Mouse (Mus musculus): ENCODE data around the gene Gm11937. TPM values are rescaled to one million over a fixed set of nuclear protein-coding genes. Genes with fewer than 3 reads are reported as not detected.
"Not testable (repeated sequence)": the region's sequence is repeated elsewhere in the genome, so short reads cannot be mapped to it uniquely, and the experiment has no call there.

Gm11937 gene
- polyA plus RNA-seq, 1 experiment from 2014 or later = not detected

- no peak for DNase-seq (ENCODE audit: low spot score)
- H3K4me1 ChIP-seq (replicated peaks; ENCODE audit: control insufficient read depth, insufficient read depth, low read length) = no peaks in the 10 kb centered on the region
- no peaks in the 10 kb centered on the region for H3K27me3 ChIP-seq (ENCODE audit: control insufficient read depth, insufficient read depth, low read length)
- H3K36me3 ChIP-seq (ENCODE audit: control insufficient read depth, insufficient read depth, low read length) = no peaks in the 10 kb centered on the region
- H3K4me3 ChIP-seq (ENCODE audit: low read depth, low read length) = no peak overlapping the region
- no peak overlapping the region for H3K9ac ChIP-seq (ENCODE audit: low read depth, low read length)
- H3K9me3 ChIP-seq (ENCODE audit: control insufficient read depth, low read length) = no peaks in the 10 kb centered on the region
- 90% methylated on average over 1 of the region's 1 CpGs for WGBS
- no peak overlapping the region for H3K27ac ChIP-seq (ENCODE audit: low read depth, low read length)
- ATAC-seq (ENCODE audit: low FRiP score) = no peak
- H3K4me2 ChIP-seq (replicated peaks; ENCODE audit: low read depth, low read length) = no peak overlapping the region
Measured at GRCm38 (mm10) chr11:99637086-99637485, 27.1 kb upstream of the Gm11937 start.

DNA sequence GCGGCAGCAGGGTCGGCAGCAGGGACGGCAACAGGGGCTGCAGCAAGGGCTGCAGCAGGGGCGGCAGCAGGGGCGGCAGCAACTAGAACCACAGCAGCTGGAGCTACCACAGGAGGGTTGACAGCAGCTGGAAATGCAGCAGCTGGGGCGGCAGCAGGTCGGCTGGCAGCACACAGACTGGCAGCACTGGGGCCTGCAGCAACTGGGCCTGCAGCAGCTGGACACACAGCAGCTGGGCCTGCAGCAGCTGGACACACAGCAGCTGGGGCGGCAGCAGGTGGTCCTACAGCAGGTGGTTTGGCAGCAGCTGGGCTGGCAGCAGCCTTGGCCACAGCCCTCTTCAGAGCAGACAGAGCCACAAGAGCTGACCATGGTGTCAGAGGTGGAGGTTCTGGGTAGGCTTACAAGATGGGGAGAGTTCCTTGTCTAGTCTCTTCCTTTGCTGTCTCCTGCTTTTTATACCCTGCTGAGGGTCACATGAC is 24.7 kb upstream of the Gm11937 start, which contains the start of gene Krtap4-2:
TSS of gene Krtap4-2 (minus strand) at position 432 of the 482 bp plus-strand sequence.
- Histone ChIP-seq H3K36me3 (ENCODE audit: control insufficient read depth, insufficient read depth, low read length) (no peaks in the 10 kb centered on the region), H3K4me3 (ENCODE audit: low read depth, low read length) (no peak within 1 kb of the TSS), H3K9me3 (ENCODE audit: control insufficient read depth, low read length) (no peaks in the 10 kb centered on the region), H3K4me1 (replicated peaks; ENCODE audit: control insufficient read depth, insufficient read depth, low read length) (no peaks in the 10 kb centered on the region), H3K27ac (ENCODE audit: low read depth, low read length) (no peak within 1 kb of the TSS), H3K4me2 (replicated peaks; ENCODE audit: low read depth, low read length) (no peak within 1 kb of the TSS), H3K9ac (ENCODE audit: low read depth, low read length) (no peak within 1 kb of the TSS), H3K27me3 (ENCODE audit: control insufficient read depth, insufficient read depth, low read length) (no peaks in the 10 kb centered on the region)
- 43% methylated on average over 8 of the region's 8 CpGs for WGBS
- ATAC-seq (ENCODE audit: low FRiP score) (no peak), DNase-seq (ENCODE audit: low spot score) (no peak)

GRCm38 (mm10) chr11:99633293-99633692 is 23.3 kb upstream of the Gm11937 start:
- 88% methylated on average over 2 of the region's 2 CpGs for WGBS
- ATAC-seq (ENCODE audit: low FRiP score) = no peak

DNA sequence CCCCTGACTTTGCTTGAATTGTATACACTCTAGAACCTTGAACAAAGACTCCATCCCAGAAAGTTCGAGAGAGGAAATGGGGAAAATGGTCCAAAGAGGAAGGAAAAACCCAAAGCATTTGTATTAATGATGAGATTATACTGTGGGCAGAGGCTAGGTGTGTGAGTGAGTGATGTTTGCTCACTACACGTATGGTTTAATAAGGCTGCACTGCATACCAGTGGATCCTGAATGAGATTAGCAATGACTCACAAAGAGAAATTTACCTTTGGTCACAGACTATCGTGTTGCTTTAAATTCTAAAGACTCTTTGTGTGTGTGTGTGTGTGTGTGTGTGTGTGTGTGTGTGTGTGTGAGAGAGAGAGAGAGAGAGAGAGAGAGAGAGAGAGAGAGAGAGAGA is 20.9 kb upstream of the Gm11937 start:
- no peak overlapping the region for H3K9ac ChIP-seq (ENCODE audit: low read depth, low read length)
- no peak for ATAC-seq (ENCODE audit: low FRiP score)
- no peaks in the 10 kb centered on the region for H3K27me3 ChIP-seq (ENCODE audit: control insufficient read depth, insufficient read depth, low read length)
- WGBS = 79% methylated on average over 3 of the region's 3 CpGs
- H3K4me3 ChIP-seq (ENCODE audit: low read depth, low read length) = no peak overlapping the region
- no peak for DNase-seq (ENCODE audit: low spot score)
- no peaks in the 10 kb centered on the region for H3K4me1 ChIP-seq (replicated peaks; ENCODE audit: control insufficient read depth, insufficient read depth, low read length)
- no peaks in the 10 kb centered on the region for H3K36me3 ChIP-seq (ENCODE audit: control insufficient read depth, insufficient read depth, low read length)
- H3K4me2 ChIP-seq (replicated peaks; ENCODE audit: low read depth, low read length) = no peak overlapping the region
- no peaks in the 10 kb centered on the region for H3K9me3 ChIP-seq (ENCODE audit: control insufficient read depth, low read length)
- H3K27ac ChIP-seq (ENCODE audit: low read depth, low read length) = no peak overlapping the region

More at GRCm38 (mm10) chr11:99633293-99633692, 23.3 kb upstream of the Gm11937 start:
- Histone ChIP-seq H3K27ac (ENCODE audit: low read depth, low read length) (no peak overlapping the region), H3K9ac (ENCODE audit: low read depth, low read length) (no peak overlapping the region), H3K9me3 (ENCODE audit: control insufficient read depth, low read length) (no peaks in the 10 kb centered on the region), H3K4me3 (ENCODE audit: low read depth, low read length) (no peak overlapping the region), H3K27me3 (ENCODE audit: control insufficient read depth, insufficient read depth, low read length) (no peaks in the 10 kb centered on the region), H3K4me2 (replicated peaks; ENCODE audit: low read depth, low read length) (no peak overlapping the region), H3K4me1 (replicated peaks; ENCODE audit: control insufficient read depth, insufficient read depth, low read length) (no peaks in the 10 kb centered on the region), H3K36me3 (ENCODE audit: control insufficient read depth, insufficient read depth, low read length) (no peaks in the 10 kb centered on the region)
- no peak for DNase-seq (ENCODE audit: low spot score)

GRCm38 (mm10) chr11:99628138-99628537 is 18.1 kb upstream of the Gm11937 start, which contains the start of gene Krtap4-1:
Gene Krtap4-1, minus strand, starts transcription at chr11:99628238.
- ATAC-seq (ENCODE audit: low FRiP score) (no peak), DNase-seq (ENCODE audit: low spot score) (no peak)
- Histone ChIP-seq H3K4me1 (replicated peaks; ENCODE audit: control insufficient read depth, insufficient read depth, low read length) (no peaks in the 10 kb centered on the region), H3K4me2 (replicated peaks; ENCODE audit: low read depth, low read length) (no peak within 1 kb of the TSS), H3K9ac (ENCODE audit: low read depth, low read length) (no peak within 1 kb of the TSS), H3K4me3 (ENCODE audit: low read depth, low read length) (no peak within 1 kb of the TSS), H3K27ac (ENCODE audit: low read depth, low read length) (no peak within 1 kb of the TSS), H3K27me3 (ENCODE audit: control insufficient read depth, insufficient read depth, low read length) (no peaks in the 10 kb centered on the region), H3K36me3 (ENCODE audit: control insufficient read depth, insufficient read depth, low read length) (no peaks in the 10 kb centered on the region), H3K9me3 (ENCODE audit: control insufficient read depth, low read length) (no peaks in the 10 kb centered on the region)
- 85% methylated on average over 4 of the region's 4 CpGs for WGBS

- Histone ChIP-seq H3K27ac (ENCODE audit: low read depth, low read length) (no peak within 1 kb of the TSS), H3K4me1 (replicated peaks; ENCODE audit: control insufficient read depth, insufficient read depth, low read length) (no peaks in the 10 kb centered on the region), H3K4me2 (replicated peaks; ENCODE audit: low read depth, low read length) (no peak within 1 kb of the TSS), H3K9me3 (ENCODE audit: control insufficient read depth, low read length) (no peaks in the 10 kb centered on the region), H3K36me3 (ENCODE audit: control insufficient read depth, insufficient read depth, low read length) (no peaks in the 10 kb centered on the region), H3K27me3 (ENCODE audit: control insufficient read depth, insufficient read depth, low read length) (no peaks in the 10 kb centered on the region), H3K9ac (ENCODE audit: low read depth, low read length) (no peak within 1 kb of the TSS), H3K4me3 (ENCODE audit: low read depth, low read length) (no peak within 1 kb of the TSS)
- ATAC-seq (ENCODE audit: low FRiP score) (no peak), DNase-seq (ENCODE audit: low spot score) (no peak)
- WGBS = 91% methylated on average over 2 of the region's 2 CpGs
Measured at GRCm38 (mm10) chr11:99620335-99620734, 10.3 kb upstream of the Gm11937 start, which contains the start of gene Gm11562. Gene Gm11562, minus strand, starts transcription at chr11:99620435.

- Histone ChIP-seq H3K27ac (ENCODE audit: low read depth, low read length) (no peak within 1 kb of the TSS), H3K9me3 (ENCODE audit: control insufficient read depth, low read length) (no peaks in the 10 kb centered on the region), H3K4me2 (replicated peaks; ENCODE audit: low read depth, low read length) (no peak within 1 kb of the TSS), H3K9ac (ENCODE audit: low read depth, low read length) (no peak within 1 kb of the TSS), H3K36me3 (ENCODE audit: control insufficient read depth, insufficient read depth, low read length) (no peaks in the 10 kb centered on the region), H3K4me3 (ENCODE audit: low read depth, low read length) (no peak within 1 kb of the TSS), H3K4me1 (replicated peaks; ENCODE audit: control insufficient read depth, insufficient read depth, low read length) (no peaks in the 10 kb centered on the region), H3K27me3 (ENCODE audit: control insufficient read depth, insufficient read depth, low read length) (no peaks in the 10 kb centered on the region)
- DNase-seq (ENCODE audit: low spot score) (no peak), ATAC-seq (ENCODE audit: low FRiP score) (no peak)
- 74% methylated on average over 3 of the region's 3 CpGs for WGBS
Measured at GRCm38 (mm10) chr11:99614796-99615363, 4.9 kb upstream of the Gm11937 start, which contains the start of gene Krtap2-4. Gene Krtap2-4, minus strand, starts transcription at chr11:99614846.

DNA sequence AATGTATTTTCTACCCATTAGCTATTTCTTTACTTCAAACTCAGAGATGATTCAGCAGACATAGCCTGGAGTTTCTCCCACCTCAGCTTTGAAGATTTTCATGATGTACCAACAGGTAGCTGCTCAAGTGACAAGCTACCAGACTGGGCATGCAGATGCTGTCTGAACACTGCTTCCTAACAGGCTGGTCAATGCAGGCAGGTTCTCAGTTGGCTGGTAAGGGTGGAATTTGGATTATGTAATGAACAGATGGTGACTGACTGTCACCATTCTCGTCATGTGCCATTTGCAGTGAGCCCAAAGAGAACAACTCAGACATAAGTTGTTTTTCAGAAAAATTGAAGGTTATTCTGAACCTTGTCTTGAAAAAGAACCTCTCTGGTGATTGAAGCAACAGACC is 863 bp downstream of the Gm11937 start:
- Histone ChIP-seq H3K27ac (ENCODE audit: low read depth, low read length) (no peak overlapping the region), H3K4me1 (replicated peaks; ENCODE audit: control insufficient read depth, insufficient read depth, low read length) (no peaks in the 10 kb centered on the region), H3K9ac (ENCODE audit: low read depth, low read length) (no peak overlapping the region), H3K4me2 (replicated peaks; ENCODE audit: low read depth, low read length) (no peak overlapping the region), H3K4me3 (ENCODE audit: low read depth, low read length) (no peak overlapping the region), H3K36me3 (ENCODE audit: control insufficient read depth, insufficient read depth, low read length) (no peaks in the 10 kb centered on the region), H3K9me3 (ENCODE audit: control insufficient read depth, low read length) (no peaks in the 10 kb centered on the region), H3K27me3 (ENCODE audit: control insufficient read depth, insufficient read depth, low read length) (no peaks in the 10 kb centered on the region)
- no peak for ATAC-seq (ENCODE audit: low FRiP score)
- DNase-seq (ENCODE audit: low spot score) = no peak
- WGBS = 86% methylated on average over 1 of the region's 1 CpGs

GRCm38 (mm10) chr11:99603208-99603607 is 6.8 kb downstream of the Gm11937 start, which contains the start of gene Gm11938:
Gene Gm11938, minus strand, starts transcription at chr11:99603308.
- H3K4me2 ChIP-seq (replicated peaks; ENCODE audit: low read depth, low read length); H3K36me3 ChIP-seq (ENCODE audit: control insufficient read depth, insufficient read depth, low read length); H3K9me3 ChIP-seq (ENCODE audit: control insufficient read depth, low read length); H3K4me3 ChIP-seq (ENCODE audit: low read depth, low read length); DNase-seq (ENCODE audit: low spot score); H3K27ac ChIP-seq (ENCODE audit: low read depth, low read length); H3K4me1 ChIP-seq (replicated peaks; ENCODE audit: control insufficient read depth, insufficient read depth, low read length); ATAC-seq (ENCODE audit: low FRiP score); H3K9ac ChIP-seq (ENCODE audit: low read depth, low read length); H3K27me3 ChIP-seq (ENCODE audit: control insufficient read depth, insufficient read depth, low read length): not testable (repeated sequence)
- WGBS = 62% methylated on average over 1 of the region's 1 CpGs

Measured in hindbrain, embryonic 11.5 days (tissue).